Mouse (Mus musculus): ENCODE data around the gene Dmrtc2. TPM values are rescaled to one million over a fixed set of nuclear protein-coding genes. Genes with fewer than 3 reads are reported as not detected.

Dmrtc2 gene
- total RNA-seq, 2 experiments from 2014 or later: not detected

DNA sequence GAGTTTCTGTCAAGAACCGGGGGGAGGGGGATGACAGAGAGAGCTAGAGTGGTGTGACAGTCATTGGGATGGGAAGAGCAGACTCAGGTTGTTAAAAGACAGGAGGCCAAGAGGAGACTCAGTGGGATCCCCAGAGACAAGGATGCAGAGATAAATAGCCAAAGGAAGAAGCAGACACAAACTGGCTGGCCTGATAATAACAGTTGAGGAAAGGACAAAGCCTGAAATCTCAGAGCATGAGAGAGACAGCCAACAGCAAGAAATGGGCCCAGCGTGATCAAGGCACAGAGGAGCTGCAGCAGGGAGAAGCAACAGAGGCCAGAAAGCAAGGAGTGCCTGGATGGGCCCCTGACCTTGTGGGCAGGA, 32.4 kb downstream of the Dmrtc2 start:
- no peak for DNase-seq

DNA sequence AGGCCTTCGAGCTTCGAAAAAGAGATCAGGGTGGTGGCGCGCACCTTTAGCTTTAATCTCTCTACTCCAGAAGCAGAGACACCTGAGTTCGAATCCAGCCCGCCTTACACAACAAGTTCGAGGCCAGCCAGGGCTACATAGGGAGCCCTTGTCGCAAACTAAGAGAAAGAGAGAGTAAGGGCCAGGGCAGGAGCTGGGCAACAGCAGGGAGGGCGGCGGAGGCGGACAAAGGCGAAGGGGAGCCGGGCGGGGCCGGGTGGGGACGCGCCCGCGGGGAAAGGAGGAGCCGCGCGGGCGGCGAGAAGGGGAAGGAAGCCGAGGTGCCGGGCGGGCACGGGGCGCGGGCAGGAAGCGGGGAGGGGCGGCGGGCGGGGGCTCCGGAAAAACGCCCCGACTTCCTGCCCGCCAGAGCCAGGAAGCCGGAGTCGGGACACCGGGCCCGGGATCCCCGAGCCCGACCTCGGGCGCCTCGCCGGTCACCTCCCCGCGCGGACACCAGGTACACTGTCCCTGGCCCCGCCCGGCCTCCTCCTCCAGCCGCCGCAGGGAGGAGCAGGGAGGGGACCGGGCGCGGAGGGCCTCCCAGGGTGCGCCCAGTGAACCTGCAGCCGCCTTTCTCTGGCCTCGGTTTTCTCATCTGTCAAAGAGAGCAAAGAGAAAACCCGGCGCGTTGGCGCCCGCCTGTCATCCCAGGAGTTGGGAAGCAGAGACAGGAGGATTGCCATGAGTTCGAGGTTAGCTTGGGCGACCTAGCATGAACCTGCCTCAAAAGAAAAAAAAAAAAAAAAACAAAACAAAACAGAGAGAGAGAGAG, 33.0 kb downstream of the Dmrtc2 start, which contains the start of gene Arhgef1:
Arhgef1 (plus strand) TSS at position 283 of the 814 bp plus-strand sequence.
- peak; percentile 64 for DNase-seq

DNA sequence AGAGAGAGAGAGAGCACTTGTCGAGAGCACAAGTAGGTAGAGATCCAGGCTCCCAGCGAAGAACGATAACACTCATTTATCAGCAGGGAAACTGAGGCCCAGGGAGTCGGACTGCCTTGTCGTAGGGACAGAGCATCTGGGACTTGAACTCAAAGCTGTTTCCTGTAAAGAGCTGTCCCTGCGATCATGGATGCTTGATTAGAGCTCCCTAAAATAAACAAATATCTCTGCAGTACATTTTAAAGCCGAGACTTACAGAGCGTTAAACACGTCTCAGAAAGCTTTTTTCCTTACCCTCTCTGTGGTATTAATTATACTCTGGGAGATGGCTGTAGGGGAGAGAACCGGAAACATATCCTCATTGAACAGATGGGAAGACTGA, 33.6 kb downstream of the Dmrtc2 start:
- DNase-seq: no peak

DNA sequence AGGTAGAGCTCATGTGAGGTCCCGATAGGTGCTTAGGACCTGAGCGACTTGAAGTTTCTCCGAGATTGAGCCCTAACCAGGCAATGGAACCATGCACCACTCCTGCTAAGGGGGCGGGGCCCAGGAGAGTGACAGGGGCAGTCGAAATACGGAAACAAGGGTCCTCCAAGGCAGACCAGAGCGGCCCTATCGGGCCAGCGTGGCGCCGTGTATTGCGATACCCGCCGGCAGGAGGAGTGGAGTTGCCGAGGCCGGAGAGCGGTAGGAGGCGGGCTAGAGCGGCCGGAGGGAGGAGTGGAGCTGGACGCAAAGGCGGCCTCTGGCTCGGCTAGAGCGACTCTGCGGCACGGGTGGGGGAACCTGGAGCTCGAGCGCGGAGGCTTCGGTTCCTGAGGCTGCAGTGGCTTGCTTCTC, 34.2 kb downstream of the Dmrtc2 start:
- DNase-seq: peak; percentile 93

DNA sequence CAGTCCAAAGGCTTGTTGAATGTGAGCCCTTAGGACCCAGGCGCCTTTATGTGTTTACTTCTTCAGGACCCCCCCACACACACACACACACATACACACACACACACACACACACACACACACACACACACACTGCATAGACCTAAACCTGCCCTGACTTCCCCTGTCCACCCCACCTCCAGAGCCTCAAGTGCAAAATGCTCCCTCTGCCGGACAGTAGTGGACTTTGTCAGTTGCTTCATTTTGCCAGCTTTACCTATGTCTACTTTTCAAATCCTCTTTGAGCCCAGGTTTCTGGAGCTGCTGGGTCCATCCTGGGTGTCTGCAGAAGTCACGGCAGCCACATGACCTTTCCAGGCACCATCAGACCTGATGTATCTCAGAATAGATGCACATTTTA, 35.1 kb downstream of the Dmrtc2 start:
- peak; percentile 48 for DNase-seq

DNA sequence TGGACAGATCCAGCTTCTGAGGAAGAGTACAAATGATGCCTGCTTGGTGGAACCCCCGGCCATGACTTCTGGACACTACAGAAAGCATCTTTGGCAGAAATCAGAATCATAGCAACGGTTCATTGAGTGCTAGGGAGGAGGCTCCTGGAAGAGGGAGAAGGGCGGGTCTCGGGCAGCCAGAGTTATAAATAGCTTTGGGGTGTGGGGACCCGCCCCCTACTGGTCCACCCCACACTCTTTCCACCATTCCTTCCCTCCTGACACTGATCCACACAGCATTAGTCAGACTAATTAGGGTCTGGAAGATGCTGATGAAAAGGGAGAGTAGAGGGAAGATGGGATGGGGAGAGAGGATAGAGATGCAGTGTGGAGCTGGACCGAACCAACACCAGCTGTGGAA, 36.7 kb downstream of the Dmrtc2 start:
- DNase-seq: no peak

DNA sequence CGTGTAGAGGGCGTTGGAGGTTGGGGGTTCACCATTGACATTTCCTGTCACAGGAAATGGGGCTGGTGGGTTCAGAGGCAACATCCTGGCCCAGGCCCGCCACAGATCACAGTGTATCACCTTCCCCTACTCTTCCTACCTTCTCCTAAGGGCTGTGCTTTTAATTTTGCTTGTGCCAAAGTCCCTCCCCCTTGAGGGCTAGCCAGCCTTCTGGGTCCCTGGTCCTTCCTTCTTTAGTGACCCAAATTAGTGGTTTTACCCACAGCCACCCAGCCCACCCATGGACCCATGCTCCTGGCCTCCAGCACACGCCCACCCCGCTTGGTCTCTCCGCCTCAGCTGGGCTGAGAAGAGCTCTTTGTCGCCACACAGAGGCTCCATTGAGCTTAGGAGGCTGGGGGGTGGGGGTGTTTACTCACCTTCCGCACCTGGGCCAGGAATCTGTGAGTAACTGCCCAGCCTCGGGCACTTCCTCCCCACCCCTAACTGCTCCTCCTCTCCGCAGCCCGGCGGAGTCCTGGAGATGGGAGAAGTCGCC, 37.4 kb downstream of the Dmrtc2 start:
- DNase-seq: no peak

DNA sequence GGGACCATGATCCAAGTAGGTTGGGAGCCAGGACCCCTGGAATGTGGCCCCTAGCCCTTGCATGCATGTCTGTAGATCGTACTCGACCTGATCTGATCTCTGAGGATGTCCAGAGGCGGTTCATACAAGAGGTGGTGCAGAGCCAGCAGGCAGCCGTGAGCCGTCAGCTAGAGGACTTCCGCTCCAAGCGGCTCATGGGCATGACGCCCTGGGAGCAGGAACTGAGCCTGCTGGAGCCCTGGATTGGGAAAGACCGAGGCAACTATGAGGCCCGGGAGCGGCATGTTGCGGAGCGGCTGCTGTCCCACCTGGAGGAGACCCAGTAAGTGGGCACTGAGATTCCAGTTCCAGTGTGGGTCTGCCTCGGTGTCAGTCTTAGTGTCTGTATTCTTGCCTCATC, 42.6 kb downstream of the Dmrtc2 start:
- DNase-seq: no peak

DNA sequence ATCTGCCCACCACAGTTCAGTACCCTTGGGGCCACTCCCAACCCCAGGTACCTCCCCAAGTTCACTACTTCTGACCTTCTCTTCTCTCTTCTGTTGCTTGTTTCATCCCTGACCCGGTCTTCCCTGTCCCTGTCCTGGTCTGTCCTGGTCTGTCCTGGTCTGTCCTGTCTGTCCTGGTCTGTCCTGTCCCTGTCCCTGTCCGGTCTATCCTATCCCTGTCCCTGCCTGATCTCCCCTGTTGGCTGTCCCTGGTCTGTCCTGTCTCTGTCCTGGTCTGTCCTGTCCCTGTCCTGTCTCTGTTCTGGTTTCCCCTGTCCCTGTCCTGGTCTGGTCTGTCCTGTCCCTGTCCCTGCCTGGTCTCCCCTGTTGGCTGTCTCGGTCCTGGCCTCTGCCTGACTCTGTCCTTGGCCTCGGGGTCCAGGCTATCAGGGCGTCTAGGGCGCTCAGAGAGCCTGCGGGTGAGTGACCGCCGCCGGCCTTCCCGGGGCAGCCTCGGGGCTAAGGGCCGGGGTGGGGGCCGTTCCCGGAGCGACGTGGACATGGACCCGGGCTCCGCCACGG, 49.0 kb downstream of the Dmrtc2 start:
- no peak for DNase-seq

DNA sequence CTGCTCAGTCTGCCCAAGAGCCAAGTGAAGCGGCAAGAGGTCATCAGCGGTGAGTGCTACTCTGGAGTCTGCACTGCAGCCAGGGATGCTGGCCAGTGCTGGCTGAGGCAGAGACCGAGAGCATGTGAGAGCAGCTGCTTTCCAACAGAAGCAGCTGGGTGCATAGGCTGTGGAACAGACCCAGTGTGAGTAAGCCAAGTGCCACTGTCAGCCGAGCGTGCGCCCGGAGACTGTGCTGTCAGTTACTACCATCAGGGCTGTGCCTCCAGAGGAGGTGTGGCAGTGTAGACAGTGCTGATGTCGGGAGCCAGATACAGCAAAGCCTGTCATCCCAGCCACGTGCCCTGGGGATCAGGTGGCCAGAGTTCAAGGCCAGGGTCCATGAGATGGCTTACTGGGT, 49.9 kb downstream of the Dmrtc2 start:
- DNase-seq: peak; percentile 67

Other genes with a start within 250 kb of the Dmrtc2 start
- not detected for gene Lypd3, start 233.5 kb upstream of the Dmrtc2 start, total RNA-seq (2021)
- not detected for gene Tex101, start 193.4 kb upstream of the Dmrtc2 start, total RNA-seq (2021)
- gene BC049730, start 160.8 kb upstream of the Dmrtc2 start, total RNA-seq (2021): not detected
- not detected for gene Gm4763, start 143.1 kb upstream of the Dmrtc2 start, total RNA-seq (2021)
- under 1 TPM in 1 of 2 experiments, not detected in 1; 0.77 TPM for gene Cd177, start 109.7 kb upstream of the Dmrtc2 start, total RNA-seq (2021)
- gene Ceacam10, start 92.9 kb upstream of the Dmrtc2 start, total RNA-seq (2021): not detected
- 1 to 10 TPM in 1 of 2 experiments, not detected in 1; 1.7 TPM for gene Gm9844, start 7.8 kb upstream of the Dmrtc2 start, total RNA-seq (2021)
- not detected for gene Lypd4, start 116 bp upstream of the Dmrtc2 start, total RNA-seq (2021)
- 100 to 1,000 TPM; 680 to 704 TPM for gene Rps19, start 14.3 kb downstream of the Dmrtc2 start, total RNA-seq (2021)
- 1 to 10 TPM in 1 of 2 experiments, under 1 TPM in 1; 0.21 to 1.6 TPM for gene Cd79a, start 27.3 kb downstream of the Dmrtc2 start, total RNA-seq (2021)
- 10 to 100 TPM; 40.7 to 64.0 TPM for gene Arhgef1, start 32.9 kb downstream of the Dmrtc2 start, total RNA-seq (2021)
- gene Gm4881, start 74.4 kb downstream of the Dmrtc2 start, total RNA-seq (2021): not detected
- gene Rabac1, start 102.7 kb downstream of the Dmrtc2 start, total RNA-seq (2021): 100 to 1,000 TPM; 163 to 166 TPM
- gene Atp1a3, start 135.9 kb downstream of the Dmrtc2 start, total RNA-seq (2021): 1 to 10 TPM; 1.9 to 4.0 TPM
- 10 to 100 TPM in 1 of 2 experiments, 1 to 10 TPM in 1; 7.2 to 11.0 TPM for gene Grik5, start 202.3 kb downstream of the Dmrtc2 start, total RNA-seq (2021)
- 1 to 10 TPM; 6.9 to 9.0 TPM for gene Zfp574, start 202.5 kb downstream of the Dmrtc2 start, total RNA-seq (2021)

All from gastrocnemius, postnatal 10 days (tissue).